Mouse (Mus musculus) kidney, adult 18-20 months (tissue): Measurements from ENCODE around the gene Aifm3.
"Not testable (repeated sequence)": the region's sequence is repeated elsewhere in the genome, so short reads cannot be mapped to it uniquely, and the experiment has no call there.

Experiments used
- DNase-seq: peaks from one replicate; pipeline ENCODE4 v3.0.0; 2021

Gene Aifm3

DNA sequence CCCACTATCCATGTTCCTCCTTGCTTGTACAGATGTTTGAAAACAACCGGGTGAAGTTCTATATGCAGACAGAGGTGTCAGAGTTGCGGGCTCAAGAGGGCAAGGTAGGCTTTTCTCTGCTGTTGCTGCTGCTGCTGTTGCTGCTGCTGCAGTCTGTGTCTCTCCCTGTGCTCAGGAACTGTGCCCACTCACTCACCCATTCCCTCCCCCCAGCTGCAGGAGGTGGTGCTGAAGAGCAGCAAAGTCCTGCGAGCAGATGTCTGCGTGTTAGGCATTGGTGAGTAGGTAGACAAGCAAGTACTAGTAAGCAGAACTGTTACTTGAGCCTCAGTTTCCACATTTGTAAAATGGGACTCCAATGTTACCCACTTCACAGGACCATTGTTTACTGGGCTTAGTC lies 13.3 kb downstream of the Aifm3 start:
- no peak for DNase-seq

DNA sequence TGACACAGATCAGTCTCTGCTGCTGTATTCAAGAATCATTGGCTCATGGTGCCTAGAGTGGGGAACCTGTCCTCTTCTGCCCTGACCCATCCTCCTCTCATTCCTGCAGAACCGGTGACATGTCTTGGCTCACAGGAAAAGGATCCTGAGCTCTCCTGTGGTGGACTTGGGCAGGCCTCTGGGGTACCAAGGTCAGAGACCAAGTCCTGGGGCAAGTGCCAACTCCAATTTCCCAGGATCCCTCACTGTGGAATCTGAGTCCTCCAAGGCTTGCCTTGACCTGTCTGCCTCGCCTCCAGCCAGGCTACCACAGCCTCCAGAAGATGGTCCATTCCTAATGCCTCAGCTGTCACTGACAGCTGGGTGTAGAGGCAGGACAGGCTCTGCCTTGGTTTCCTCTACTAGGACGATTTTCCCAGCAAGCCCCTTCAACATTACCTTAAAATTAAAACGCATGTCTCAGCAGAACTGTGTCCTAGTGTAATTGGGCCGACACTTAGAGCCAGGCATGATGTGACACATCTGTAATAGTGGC lies 17.7 kb downstream of the Aifm3 start:
- DNase-seq: peak; percentile 42

DNA sequence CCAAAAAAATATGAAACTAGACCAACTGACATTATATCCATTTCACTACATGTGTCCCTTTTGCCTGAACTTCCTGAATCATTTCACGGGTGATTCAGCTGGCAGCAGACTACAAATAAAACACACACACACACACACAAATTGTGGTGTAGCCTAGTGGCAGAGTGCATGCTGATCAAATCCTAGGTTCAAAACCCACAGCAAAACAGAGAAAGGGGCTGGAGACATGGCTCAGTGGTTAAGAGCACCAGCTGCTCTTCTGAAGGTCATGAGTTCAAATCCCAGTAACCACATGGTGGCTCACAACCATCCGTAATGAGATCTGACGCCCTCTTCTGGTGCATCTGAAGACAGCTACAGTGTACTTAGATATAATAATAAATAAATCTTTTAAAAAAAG lies 18.6 kb downstream of the Aifm3 start:
- DNase-seq: not testable (repeated sequence)

DNA sequence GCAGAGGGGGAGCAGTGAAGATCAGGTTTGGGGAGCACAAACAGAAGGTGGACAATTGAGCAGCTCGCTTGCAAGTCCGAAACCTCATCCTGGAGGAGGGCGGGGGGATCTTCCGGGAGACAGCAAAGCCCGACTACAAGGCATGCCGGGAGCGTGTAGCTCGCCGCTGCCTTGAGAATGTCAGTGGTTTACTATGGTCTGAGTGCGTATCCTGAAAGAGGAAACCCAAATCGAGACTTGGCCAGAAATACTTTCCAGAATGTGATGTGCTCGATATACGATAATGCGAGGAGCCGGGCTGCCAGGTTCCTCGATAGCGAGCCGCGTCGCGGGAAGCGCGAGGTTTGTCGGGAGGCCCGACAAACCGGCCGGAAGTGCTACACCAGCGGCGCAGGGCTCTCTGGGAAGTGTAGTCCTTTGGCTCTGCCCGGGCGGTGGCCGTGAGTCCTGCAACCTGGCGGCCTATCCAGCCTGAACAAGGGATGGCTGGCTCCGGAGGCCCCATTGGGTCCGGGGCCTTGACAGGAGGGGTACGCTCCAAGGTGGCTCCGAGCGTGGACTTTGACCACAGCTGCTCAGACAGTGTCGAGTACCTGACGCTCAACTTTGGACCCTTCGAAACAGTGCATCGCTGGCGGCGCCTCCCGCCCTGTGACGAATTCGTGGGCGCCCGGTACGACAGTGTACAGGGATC lies 19.3 kb downstream of the Aifm3 start, which contains the start of gene Lztr1:
TSS of gene Lztr1 (plus strand) at position 143 of the 694 bp plus-strand sequence.
- DNase-seq: peak; percentile 95

DNA sequence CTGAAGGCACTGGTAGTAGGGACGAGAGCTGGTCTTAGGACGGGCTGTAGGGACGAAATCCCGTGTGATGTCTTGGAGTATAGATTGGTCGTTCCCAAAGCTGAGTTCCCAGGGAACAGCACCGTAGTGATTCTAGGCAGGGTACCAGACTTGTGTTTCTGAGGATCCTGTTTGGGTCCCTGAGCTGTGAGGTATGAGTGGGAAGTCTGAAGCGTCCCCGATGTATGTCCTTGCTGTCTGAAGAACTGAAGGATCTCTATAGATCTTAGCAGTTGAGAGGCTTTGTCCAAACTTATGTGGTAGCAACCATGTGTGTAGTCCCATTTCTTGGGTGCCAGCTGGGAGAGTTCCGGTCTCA lies 19.8 kb downstream of the Aifm3 start:
- no peak for DNase-seq

DNA sequence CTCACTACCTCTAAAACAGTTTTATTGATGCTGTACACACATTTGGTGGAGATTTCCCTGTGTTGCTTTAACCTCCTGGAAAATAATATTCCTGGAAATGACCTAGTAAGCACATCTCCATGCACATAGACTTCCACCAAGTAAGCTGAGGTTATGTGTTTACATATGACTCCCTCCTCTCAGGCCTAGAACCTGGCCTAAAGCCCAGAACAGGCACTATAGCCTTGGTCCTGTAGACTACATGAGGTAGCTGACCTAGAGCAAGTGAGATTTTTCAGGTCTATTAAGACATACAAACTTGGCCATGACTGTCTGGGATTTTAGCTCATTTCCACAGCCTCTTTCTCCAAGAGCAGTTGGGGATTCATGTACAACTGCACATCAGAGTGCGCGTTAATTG lies 20.7 kb downstream of the Aifm3 start:
- DNase-seq: no peak

DNA sequence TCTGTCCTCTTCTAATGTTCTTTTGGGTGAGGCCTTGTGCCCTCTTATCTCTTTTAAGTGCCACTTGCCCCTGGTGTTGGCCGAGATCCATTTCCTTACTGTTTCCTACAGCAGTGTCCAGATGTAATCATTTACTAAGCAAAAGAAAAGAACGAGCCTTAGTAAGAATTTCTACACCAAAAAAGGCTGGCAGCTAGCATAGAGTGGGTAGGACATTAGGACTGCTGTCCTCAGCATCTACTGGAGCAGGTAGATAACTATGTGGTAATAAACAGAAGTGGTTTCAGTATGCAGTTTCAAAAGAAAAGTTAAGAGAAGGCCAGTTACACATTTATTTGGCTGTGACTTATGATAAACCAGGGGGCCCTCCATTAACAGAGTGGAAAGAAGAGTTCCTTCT lies 21.3 kb downstream of the Aifm3 start:
- DNase-seq: no peak

DNA sequence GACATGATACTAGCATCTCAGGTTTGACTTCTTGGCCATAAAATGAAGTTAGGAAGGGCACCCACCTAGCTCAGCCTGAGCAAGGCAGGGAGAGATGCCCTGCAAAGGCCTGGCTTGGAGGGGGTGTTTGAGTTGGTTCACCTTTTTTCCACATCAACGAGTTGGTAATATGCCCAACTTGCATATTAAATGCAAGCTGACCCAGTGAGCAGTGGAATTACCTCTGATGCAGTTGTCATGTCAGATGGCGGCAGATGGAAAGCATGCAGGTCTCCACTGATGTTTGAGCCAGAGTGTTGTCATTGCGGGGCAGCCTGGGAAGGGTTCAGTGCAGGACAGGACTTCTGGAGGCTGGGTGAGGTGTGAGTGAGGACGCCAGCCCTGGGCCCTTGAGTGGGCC lies 22.0 kb downstream of the Aifm3 start:
- no peak for DNase-seq

DNA sequence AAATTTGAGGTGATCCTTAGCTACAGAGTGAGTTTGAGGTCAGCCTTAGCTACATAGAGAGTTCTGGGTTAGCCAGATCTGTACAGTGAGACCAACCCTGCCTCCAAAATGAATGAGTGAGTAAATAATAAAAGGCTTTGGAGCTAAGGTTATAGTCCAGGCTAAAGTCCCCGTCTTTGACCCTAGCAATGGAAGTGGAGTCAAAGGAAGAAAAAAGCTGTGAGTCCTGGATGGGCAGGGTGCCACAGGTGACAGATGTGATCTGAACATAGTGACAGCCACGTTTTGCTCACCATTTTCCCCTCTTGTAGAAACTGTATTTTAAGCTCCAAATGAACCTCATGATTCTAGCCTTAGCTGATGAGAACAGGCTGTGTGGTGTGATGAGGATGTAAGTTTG lies 29.5 kb downstream of the Aifm3 start:
- DNase-seq: no peak

DNA sequence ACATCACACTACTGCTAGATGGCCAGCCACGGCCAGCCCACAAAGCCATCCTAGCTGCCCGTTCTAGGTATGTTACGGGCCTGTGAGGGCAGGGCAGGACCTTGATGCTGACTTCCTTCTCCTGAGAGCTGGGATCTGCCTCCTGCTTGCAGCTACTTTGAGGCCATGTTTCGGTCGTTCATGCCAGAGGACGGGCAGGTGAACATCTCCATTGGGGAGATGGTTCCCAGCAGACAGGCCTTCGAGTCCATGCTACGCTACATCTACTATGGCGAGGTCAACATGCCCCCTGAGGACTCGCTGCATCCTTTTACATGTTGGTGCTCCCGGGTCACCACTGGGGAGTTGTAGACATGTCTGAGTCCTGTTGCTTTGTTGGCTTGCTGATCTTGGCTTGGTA lies 34.7 kb downstream of the Aifm3 start:
- DNase-seq: no peak

DNA sequence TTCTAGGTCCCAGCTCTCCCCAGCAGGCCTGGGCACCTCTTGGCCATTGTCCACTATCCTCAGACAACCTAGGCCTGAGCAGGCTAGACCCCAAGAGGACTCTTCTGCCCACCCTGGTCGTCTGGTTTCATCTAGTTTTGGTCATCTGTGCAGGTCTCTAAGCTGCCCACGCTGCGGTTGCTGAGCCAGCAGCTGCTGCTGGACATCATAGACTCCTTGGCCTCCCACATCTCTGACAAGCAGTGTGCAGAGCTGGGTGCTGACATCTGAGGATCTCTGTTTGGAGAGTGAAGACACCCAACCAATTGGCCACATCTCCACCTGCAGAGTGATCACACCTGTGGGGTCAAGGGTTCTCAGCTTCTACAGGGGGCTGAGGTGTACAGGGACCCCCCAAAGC lies 36.1 kb downstream of the Aifm3 start:
- no peak for DNase-seq

DNA sequence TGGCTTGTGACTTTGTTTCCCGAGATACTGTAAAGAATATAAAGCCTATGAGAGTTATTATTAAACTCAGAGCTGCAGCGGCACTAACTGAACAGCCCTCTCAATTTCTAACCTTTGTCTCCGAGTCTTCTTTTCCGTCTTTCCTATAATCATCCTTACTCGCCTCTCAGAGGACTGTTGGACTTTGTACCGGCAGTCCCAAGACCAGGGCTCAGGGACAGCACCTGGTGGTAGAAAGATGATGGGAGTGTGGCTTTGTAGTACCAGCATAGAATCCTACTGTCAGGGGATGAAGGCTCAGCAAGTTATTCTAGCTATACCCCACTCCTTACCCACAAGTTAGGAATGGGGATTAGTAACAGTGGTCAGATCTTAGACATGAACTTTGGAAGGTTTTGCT lies 36.8 kb downstream of the Aifm3 start:
- DNase-seq: peak; percentile 41

DNA sequence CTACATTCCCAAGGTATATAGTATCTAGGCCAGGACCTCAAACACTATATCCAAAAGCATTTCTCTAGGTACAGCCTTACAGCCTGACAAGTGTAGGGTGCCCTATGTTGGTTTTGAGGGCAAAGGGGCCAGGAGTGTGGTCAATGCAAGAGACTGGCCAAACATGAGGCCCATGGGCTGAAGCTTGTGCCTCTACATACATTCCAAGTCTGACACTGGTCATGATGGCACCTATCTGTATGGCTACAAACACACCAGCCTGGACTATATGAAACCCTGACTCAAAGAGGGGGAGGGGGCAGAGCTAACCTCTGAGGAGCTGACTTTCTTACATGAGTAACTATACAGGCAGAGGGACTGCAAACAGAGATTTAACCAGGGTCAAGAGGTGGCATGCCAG lies 38.2 kb downstream of the Aifm3 start:
- DNase-seq: no peak

DNA sequence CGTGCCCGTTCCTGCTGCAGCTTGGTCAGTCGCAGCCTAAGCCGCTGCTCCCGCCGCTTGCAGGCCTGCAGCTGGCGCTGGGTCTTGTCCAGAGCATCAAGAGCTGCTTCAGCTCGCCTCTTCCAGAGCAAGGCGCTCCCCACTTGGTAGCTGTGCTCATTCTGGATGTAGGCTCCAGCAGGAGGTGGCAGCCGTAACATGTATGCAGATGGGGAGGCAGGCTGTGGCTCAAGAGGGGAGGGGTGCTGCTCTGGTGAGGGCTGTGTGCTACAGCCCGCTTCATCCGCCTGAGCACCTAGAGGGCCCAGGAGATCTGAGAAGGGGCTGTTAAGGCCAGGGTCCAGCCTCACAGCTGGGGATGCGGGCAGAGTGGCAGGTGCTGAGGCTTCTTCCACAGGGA lies 38.9 kb downstream of the Aifm3 start:
- no peak for DNase-seq

DNA sequence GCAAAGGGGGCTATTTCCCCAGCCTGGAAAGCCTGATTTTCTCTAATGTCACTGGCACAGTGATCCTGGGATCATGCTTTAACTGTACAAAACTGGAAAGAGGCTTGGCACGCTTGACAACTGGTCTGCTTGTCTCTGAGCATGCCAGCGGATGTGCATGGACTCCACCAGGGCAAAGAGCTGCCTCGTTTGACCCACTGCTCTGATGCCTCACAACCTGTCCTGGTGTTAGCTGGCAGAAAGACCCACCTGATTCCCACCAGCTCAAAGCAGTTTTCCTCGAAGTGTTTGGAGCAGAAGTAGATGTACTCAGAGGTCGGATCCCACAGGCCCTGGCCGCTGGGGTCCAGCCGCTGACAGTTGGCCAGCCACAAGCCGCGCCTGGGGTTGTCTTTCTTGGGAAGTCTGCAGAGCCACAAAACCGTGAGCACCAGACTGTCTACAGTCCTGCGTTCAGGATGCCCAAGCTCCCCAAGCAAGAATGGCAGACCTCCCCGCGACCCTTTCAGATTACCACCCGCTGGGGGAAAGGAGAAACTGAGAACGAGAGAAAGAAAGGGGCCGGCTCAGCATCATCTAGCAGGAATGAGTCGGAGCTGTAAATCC lies 40.7 kb downstream of the Aifm3 start:
- no peak for DNase-seq

DNA sequence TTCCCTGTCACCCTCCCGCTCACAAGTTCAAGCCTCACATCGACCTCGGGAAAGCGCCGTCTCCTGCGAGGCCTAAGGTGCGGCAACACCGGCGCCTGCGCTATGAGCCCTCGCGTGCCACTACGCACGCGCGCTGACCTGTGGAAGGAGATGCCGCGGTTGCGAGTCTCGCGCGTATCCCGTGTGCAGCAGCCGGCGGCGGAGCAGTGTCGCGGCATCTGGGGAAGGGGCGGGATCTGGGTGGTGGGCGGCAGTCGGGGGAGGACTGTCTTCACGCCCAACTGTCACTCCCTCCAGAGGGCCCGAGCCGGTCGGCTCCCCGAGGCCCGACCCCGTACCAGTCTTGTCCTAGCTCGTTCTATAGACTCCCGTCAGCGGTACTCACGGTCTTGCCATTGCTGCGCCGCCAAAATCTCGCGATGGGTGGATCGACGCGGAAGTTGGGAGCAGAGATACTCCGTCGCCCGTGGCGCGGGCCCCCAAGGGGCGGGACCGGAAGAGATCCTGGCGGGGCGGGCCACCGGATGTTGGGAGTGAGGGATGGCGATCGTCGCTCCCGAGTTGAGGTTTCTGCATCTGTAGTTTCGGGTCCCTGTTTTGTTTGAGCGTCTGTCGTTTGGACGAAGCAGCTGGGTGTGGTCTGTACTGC lies 41.4 kb downstream of the Aifm3 start, which contains the start of gene Thap7:
TSS of gene Thap7 (minus strand) at position 497 of the 649 bp plus-strand sequence.
- DNase-seq: peak; percentile 97

DNA sequence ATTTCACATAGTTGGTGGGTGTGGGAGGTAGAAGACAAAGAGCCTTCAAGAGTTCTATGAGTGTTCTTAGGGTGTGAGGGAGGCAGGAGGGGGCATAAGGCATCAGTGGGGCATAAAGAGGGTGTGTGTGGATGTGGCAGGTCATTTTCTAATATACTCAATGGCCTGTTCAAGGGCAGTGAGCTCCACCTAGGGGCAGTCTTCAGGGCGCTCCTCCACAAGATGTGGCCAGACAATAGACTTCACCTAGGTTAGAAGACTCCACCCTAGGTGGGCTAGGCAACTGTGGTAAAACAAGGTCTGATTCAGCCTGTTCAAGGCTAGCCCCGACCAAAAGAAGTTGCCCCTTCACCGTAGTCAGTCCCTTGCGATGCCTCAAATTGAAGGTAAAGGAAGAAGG lies 42.9 kb downstream of the Aifm3 start:
- peak; percentile 49 for DNase-seq

DNA sequence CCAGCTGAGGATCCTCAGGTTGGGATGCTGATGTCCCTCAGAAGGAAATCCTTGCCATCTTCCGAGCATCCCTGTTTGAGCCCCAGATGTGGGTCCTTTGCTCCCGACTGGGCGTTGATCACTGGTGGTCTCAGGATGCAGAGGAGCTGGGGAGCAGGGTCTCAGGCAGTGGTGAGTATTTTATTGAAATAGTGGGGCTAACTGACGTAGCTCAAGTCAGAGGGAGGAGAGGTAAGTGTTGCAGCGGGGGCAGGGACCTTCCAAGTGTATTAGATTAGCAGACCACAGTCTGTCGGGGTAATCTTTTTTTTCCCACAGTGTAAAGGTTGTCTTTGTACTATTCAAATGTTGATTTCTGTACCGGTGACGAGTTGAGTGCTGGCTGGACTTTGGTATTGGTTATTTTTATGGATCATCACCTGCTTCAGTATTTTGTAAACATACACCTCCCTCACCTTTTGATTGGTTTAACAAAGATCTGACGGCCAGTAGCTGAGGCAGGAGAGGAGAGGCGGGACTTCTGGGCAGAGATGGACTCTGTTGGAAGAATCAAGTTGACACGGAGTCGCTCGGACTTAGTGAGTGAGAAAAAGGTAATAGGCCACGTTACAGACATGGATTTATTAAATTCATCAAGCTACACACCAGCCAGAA lies 43.4 kb downstream of the Aifm3 start:
- no peak for DNase-seq

DNA sequence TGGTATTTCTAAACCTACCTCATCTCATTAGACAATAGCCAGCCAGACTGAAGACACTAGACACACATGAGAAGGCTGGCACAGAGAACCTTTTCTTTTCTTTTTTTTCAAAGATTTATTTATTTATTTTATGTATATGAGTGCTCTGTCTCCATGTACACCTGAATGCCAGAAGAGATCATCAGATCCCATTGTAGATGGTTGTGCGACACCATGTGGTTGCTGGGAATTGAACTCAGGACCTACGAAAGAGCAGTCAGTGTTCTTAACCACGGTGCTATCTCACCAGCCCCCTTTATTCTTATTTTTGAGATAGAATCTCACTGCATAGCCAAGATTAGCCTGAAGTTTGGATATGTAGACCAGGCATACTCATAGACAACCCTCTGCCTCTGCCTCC lies 47.2 kb downstream of the Aifm3 start:
- DNase-seq: peak; percentile 30

DNA sequence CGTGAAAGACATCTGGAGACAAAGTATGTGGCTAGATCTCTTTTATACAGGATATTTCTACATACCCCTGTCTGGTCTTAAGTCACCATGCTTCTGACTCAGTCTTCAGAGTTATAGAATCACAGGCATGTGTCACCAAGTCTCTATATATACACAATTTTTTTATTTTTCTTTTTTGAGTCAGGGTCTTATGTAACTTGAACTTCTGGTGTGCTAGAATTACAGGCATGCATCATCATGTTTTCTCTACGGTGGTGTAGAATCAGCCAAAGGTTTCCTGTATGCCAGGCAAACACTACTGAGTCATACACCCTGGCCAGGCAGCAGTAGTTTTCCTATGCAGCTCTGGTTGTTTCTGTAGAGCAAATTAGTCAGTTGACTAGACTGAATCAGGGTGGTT lies 53.2 kb downstream of the Aifm3 start:
- no peak for DNase-seq

DNA sequence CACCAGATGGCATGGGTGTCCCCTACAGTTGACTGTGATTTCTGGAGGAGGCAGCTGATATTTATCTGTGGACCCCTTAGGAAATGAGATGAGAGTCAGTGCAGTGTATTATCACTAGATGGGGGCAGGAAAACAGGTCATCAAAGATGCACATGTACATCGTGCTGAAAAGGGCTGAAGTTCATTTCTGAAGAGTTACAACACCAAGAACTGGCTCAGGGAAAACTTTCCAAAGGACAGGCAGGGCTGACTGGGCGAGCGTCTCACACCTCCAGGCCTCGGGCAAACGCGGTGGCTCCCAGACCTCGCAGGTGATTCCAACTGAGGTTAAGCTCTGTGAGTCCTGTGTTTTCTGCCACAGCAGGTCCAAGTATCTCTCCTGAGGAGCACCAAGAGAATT lies 63.4 kb downstream of the Aifm3 start:
- no peak for DNase-seq

DNA sequence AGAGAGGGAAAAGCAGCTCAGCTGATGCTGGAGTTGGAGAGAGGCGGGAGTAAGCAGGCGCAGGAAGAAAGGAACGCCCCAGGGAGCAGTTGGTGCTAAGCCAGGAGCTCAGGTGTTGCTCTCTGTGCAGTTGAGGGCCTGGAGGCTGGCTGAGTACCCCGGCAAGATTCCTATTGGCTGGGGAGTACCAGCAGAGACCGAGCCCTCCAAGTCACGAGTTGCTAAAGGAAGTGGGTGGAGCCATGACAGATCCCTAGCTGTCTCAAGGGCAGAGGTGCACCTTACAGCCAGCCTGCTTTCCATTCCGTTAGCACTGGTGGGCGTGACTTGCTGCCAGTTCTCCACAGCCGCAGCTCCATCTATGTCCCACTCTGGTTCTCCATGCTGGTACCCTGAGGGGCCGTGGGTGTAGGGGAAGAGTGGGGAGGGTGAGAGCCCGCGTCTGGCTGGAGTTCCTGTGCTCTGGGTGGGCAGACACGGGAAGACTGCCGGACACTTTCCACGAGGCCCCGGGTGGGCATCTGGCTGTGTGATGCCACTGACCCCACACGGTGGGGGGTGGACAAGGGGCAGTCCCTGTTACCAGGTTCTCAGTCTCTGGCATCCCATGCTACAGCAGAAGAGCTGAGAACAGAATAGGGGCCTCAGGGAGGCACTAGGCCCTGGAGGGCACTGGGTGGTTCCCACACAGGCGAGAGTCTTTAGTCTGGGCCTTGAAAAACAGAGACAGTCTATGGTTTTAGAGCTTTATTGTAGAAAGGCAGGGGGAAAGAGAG lies 64.7 kb downstream of the Aifm3 start:
- DNase-seq: peak; percentile 72

DNA sequence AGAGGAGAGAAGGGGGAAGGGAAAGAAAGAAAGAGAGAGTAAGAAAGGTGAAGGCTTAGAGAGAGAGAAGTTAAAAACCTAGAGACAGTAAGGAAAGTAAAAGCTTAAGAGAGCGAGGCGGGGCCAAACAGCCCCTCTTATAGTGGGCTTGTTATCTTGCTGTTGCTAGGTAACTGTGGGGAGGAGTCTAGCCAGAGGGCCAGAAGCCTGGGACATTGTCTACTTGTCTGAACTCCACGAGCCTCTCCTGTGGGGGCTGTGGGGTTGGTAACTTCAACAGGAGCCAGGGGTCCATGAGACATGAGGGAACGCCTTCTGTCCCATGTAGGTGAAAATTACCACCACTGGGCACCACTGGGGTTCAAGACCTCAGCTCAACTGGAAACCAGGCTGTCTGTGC lies 65.3 kb downstream of the Aifm3 start:
- DNase-seq: not testable (repeated sequence)
